Mouse (Mus musculus): ENCODE results near the gene Gm20479. TPM values are rescaled to one million over a fixed set of nuclear protein-coding genes. Genes with fewer than 3 reads are reported as not detected.

Gene Gm20479
- polyA plus RNA-seq, 1 experiment, result 0.11 TPM

DNA sequence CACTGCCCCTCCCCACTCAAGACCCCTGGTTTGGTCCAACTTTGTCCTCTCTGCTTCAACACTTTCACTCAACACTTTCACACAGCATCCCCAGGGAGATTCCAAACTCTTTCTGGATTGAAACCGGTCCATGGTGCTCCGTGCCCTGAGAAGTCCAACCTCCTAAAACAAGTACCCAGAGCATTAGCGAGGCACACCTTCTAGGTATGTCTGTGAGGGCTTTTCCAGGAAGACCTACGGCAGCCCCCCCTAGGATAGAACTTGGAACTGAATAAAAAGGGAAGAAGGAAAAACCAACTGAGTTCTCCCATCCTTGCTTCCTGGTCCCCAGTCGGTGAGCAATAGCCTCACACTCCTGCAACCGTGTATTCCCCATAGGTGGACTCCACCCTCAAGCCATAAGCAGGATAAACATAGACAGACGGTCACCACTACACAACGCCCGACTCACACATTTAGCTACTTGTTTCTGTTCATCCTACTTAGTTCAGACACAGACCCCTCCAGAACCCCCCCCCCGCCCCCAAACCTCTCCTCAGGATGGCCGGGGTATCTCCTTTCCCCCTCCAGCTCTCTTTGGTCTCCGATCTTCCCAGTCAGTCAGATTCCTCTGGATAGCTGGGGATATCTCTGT is 45.5 kb downstream of the Gm20479 start:
- no peaks in the 10 kb centered on the region for H3K27me3 ChIP-seq (ENCODE audit: control insufficient read depth, insufficient read depth, insufficient read length)
- no peak overlapping the region for H3K4me3 ChIP-seq
- TF ChIP-seq MYOG (IDR thresholded peaks at IDR 0.05; ENCODE audit: control insufficient read depth in 1 of 3, insufficient read depth in 1 of 3, insufficient read length in 2 of 3, low read depth in 2 of 3) (no peak), REST (IDR thresholded peaks at IDR 0.05; ENCODE audit: insufficient read depth, insufficient read length) (no peak), TCF3 (IDR thresholded peaks at IDR 0.05; ENCODE audit: insufficient read length, low read depth) (no peak), USF1 (IDR thresholded peaks at IDR 0.05; ENCODE audit: low read depth) (no peak), SRF (IDR thresholded peaks at IDR 0.05; ENCODE audit: control insufficient read depth, insufficient read length, low read depth) (no peak), MAX (IDR thresholded peaks at IDR 0.05; ENCODE audit: low read depth) (no peak), CEBPB (IDR thresholded peaks at IDR 0.05; ENCODE audit: insufficient read depth, poor library complexity, severe bottlenecking) (no peak), TCF12 (IDR thresholded peaks at IDR 0.05; ENCODE audit: insufficient read depth, poor library complexity, severe bottlenecking) (no peak), MYOD1 (IDR thresholded peaks at IDR 0.05; ENCODE audit: control insufficient read depth in 1 of 3, insufficient read length in 2 of 3, low read depth in 2 of 3) (no peak), E2F4 (IDR thresholded peaks at IDR 0.05; ENCODE audit: insufficient read depth) (no peak), POLR2A (IDR thresholded peaks at IDR 0.05; ENCODE audit: insufficient read length, low read depth) (no peak), POLR2AphosphoS2 (IDR thresholded peaks at IDR 0.05; ENCODE audit: insufficient read length, low read depth) (no peak)
- no peak overlapping the region for H3K4me2 ChIP-seq (ENCODE audit: low read depth)
- H3K36me3 ChIP-seq (ENCODE audit: control insufficient read depth, insufficient read depth), result no peaks in the 10 kb centered on the region
- no peak overlapping the region for H3ac ChIP-seq (ENCODE audit: control insufficient read depth, insufficient read length)
- no peaks in the 10 kb centered on the region for H3K79me2 ChIP-seq (ENCODE audit: control insufficient read depth, insufficient read depth)

DNA sequence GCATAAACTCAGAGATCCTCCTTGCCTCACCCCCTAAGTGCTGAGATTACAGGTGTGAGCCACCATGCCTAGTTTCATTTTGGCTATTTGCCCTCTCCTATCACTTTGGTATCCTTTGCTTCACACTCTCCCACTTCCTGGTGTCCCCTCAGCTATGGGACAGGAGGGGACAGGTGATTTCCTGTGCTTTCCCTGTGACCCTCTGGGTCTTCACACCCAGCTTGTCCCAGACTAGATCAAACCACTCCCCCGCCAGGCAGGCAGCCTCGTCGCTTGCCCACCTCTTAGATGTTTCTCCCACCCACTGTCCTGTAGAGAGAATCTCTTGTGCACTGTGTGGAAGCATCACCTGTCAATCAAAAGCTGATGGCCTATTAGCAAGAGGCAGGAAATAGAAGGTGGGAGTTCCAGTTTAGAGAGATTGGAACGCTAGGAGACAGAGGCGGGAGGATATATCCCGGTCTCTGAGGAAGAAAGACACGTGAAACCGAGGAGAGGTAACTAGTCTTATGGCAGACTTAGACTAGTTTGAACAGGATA is 46.2 kb downstream of the Gm20479 start:
- Histone ChIP-seq H3K27me3 (ENCODE audit: control insufficient read depth, insufficient read depth, insufficient read length) (no peaks in the 10 kb centered on the region), H3ac (ENCODE audit: control insufficient read depth, insufficient read length) (no peak overlapping the region), H3K36me3 (ENCODE audit: control insufficient read depth, insufficient read depth) (no peaks in the 10 kb centered on the region), H3K4me3 (no peak overlapping the region), H3K4me2 (ENCODE audit: low read depth) (no peak overlapping the region), H3K79me2 (ENCODE audit: control insufficient read depth, insufficient read depth) (no peaks in the 10 kb centered on the region)
- TF ChIP-seq SRF (IDR thresholded peaks at IDR 0.05; ENCODE audit: control insufficient read depth, insufficient read length, low read depth), result no peak

DNA sequence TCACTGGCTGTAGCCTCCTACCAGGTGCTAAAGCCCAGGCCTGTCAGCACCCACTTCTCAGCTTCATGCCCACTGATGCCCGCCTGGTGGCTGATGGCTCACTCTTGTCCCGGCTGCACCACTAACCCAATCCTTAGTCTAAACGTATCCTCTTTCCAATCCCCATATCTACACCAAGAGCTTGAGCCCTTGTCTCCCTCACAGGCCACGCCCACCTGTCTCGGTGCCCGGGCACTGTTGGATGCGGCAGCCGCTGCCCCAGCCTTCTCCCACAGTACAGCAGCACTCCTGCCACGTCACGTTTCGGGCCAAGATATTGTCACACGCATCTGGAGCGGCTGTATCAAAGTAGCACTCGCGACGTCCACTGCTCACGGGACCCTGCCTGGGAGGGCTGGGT is 46.9 kb downstream of the Gm20479 start:
- Histone ChIP-seq H3ac (ENCODE audit: control insufficient read depth, insufficient read length) (no peak overlapping the region), H3K27me3 (ENCODE audit: control insufficient read depth, insufficient read depth, insufficient read length) (no peaks in the 10 kb centered on the region), H3K36me3 (ENCODE audit: control insufficient read depth, insufficient read depth) (no peaks in the 10 kb centered on the region), H3K4me2 (ENCODE audit: low read depth) (no peak overlapping the region), H3K79me2 (ENCODE audit: control insufficient read depth, insufficient read depth) (no peaks in the 10 kb centered on the region), H3K4me3 (no peak overlapping the region)
- TF ChIP-seq SRF (IDR thresholded peaks at IDR 0.05; ENCODE audit: control insufficient read depth, insufficient read length, low read depth) (no peak), CEBPB (IDR thresholded peaks at IDR 0.05; ENCODE audit: insufficient read depth, poor library complexity, severe bottlenecking) (no peak), MYOD1 (IDR thresholded peaks at IDR 0.05; ENCODE audit: control insufficient read depth in 1 of 3, insufficient read length in 2 of 3, low read depth in 2 of 3) (no peak), REST (IDR thresholded peaks at IDR 0.05; ENCODE audit: insufficient read depth, insufficient read length) (no peak), TCF3 (IDR thresholded peaks at IDR 0.05; ENCODE audit: insufficient read length, low read depth) (no peak), E2F4 (IDR thresholded peaks at IDR 0.05; ENCODE audit: insufficient read depth) (no peak), MAX (IDR thresholded peaks at IDR 0.05; ENCODE audit: low read depth) (no peak), USF1 (IDR thresholded peaks at IDR 0.05; ENCODE audit: low read depth) (no peak), TCF12 (IDR thresholded peaks at IDR 0.05; ENCODE audit: insufficient read depth, poor library complexity, severe bottlenecking) (no peak)

DNA sequence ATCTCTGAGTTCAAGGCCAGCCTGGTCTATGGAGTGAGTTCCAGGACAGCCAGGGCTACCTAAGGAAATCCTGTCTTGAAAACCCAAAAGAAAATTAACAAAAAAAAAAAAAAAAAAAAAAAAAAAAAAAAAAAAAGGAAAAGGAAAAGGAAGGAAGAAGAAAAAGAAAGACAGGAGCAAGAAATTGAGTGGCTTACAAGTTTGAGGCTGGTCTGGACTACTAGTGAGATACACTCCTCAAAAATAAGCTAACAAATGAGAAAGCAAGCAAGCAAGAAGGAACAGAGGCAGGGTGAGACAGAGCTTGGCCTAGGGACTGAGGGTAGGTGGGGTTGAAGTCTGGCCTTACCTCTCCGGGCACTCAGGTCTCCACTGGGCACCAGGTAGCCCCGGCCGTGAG is 47.4 kb downstream of the Gm20479 start:
- TF ChIP-seq USF1 (IDR thresholded peaks at IDR 0.05; ENCODE audit: low read depth), result no peak
- TF ChIP-seq REST (IDR thresholded peaks at IDR 0.05; ENCODE audit: insufficient read depth, insufficient read length), result no peak
- no peak for TF ChIP-seq SRF (IDR thresholded peaks at IDR 0.05; ENCODE audit: control insufficient read depth, insufficient read length, low read depth)
- TF ChIP-seq MYOG (IDR thresholded peaks at IDR 0.05; ENCODE audit: control insufficient read depth in 1 of 3, insufficient read depth in 1 of 3, insufficient read length in 2 of 3, low read depth in 2 of 3), result no peak
- no peak for TF ChIP-seq TCF12 (IDR thresholded peaks at IDR 0.05; ENCODE audit: insufficient read depth, poor library complexity, severe bottlenecking)
- no peak for TF ChIP-seq TCF3 (IDR thresholded peaks at IDR 0.05; ENCODE audit: insufficient read length, low read depth)
- TF ChIP-seq E2F4 (IDR thresholded peaks at IDR 0.05; ENCODE audit: insufficient read depth), result no peak
- TF ChIP-seq POLR2AphosphoS2 (IDR thresholded peaks at IDR 0.05; ENCODE audit: insufficient read length, low read depth), result no peak
- TF ChIP-seq CEBPB (IDR thresholded peaks at IDR 0.05; ENCODE audit: insufficient read depth, poor library complexity, severe bottlenecking), result no peak
- TF ChIP-seq MAX (IDR thresholded peaks at IDR 0.05; ENCODE audit: low read depth), result no peak
- no peak for TF ChIP-seq POLR2A (IDR thresholded peaks at IDR 0.05; ENCODE audit: insufficient read length, low read depth)
- no peak for TF ChIP-seq MYOD1 (IDR thresholded peaks at IDR 0.05; ENCODE audit: control insufficient read depth in 1 of 3, insufficient read length in 2 of 3, low read depth in 2 of 3)
- H3K27me3 ChIP-seq (ENCODE audit: control insufficient read depth, insufficient read depth, insufficient read length), result no peaks in the 10 kb centered on the region
- H3K4me3 ChIP-seq, result no peak overlapping the region
- no peak overlapping the region for H3ac ChIP-seq (ENCODE audit: control insufficient read depth, insufficient read length)
- no peaks in the 10 kb centered on the region for H3K36me3 ChIP-seq (ENCODE audit: control insufficient read depth, insufficient read depth)
- no peak overlapping the region for H3K4me2 ChIP-seq (ENCODE audit: low read depth)
- no peaks in the 10 kb centered on the region for H3K79me2 ChIP-seq (ENCODE audit: control insufficient read depth, insufficient read depth)

Measured in myocyte (in vitro differentiated cells).